Mouse (Mus musculus): ENCODE results near the gene Stxbp1.
"Not testable (repeated sequence)": the region's sequence is repeated elsewhere in the genome, so short reads cannot be mapped to it uniquely, and the experiment has no call there.

The Stxbp1 gene

GRCm38 (mm10) chr2:32874070-32874469, 27.0 kb upstream of the Stxbp1 start:
- no peak for DNase-seq

GRCm38 (mm10) chr2:32870275-32871100, 23.4 kb upstream of the Stxbp1 start:
- DNase-seq: no peak

GRCm38 (mm10) chr2:32869721-32870274, 22.8 kb upstream of the Stxbp1 start:
- peak; percentile 46 to 64 for DNase-seq

GRCm38 (mm10) chr2:32867354-32867753, 20.3 kb upstream of the Stxbp1 start:
- no peak for DNase-seq

GRCm38 (mm10) chr2:32864755-32865154, 17.7 kb upstream of the Stxbp1 start:
- DNase-seq: no peak

- no peak for DNase-seq
These were observed 16.3 kb upstream of the Stxbp1 start for GRCm38 (mm10) chr2:32863317-32863716.

- DNase-seq: no peak
These were observed 13.8 kb upstream of the Stxbp1 start for GRCm38 (mm10) chr2:32860799-32861198.

GRCm38 (mm10) chr2:32859622-32860012, 12.6 kb upstream of the Stxbp1 start:
- no peak for DNase-seq

- DNase-seq: peak; percentile 83 to 84
These were observed 12.1 kb upstream of the Stxbp1 start for GRCm38 (mm10) chr2:32859010-32859621.

- DNase-seq: peak; percentile 88 to 91
These were observed 10.5 kb upstream of the Stxbp1 start for GRCm38 (mm10) chr2:32857584-32857983.

GRCm38 (mm10) chr2:32855790-32856465, 8.9 kb upstream of the Stxbp1 start:
- DNase-seq: no peak

GRCm38 (mm10) chr2:32855046-32855785, 8.2 kb upstream of the Stxbp1 start:
- DNase-seq: no peak

GRCm38 (mm10) chr2:32854206-32854605, 7.2 kb upstream of the Stxbp1 start:
- peak; percentile 98 for DNase-seq

GRCm38 (mm10) chr2:32853716-32854115, 6.7 kb upstream of the Stxbp1 start:
- DNase-seq: not testable (repeated sequence)

GRCm38 (mm10) chr2:32852156-32852555, 5.1 kb upstream of the Stxbp1 start:
- DNase-seq: peak; percentile 74 to 83

- DNase-seq: no peak
These were observed 400 bp upstream of the Stxbp1 start for GRCm38 (mm10) chr2:32847468-32847821.

GRCm38 (mm10) chr2:32846101-32846804, 792 bp downstream of the Stxbp1 start:
- peak; percentile 75 to 80 for DNase-seq

- DNase-seq: no peak
These were observed 1.4 kb downstream of the Stxbp1 start for GRCm38 (mm10) chr2:32845572-32846100.

GRCm38 (mm10) chr2:32842558-32842957, 4.5 kb downstream of the Stxbp1 start:
- DNase-seq: no peak

- no peak for DNase-seq
These were observed 5.9 kb downstream of the Stxbp1 start for GRCm38 (mm10) chr2:32841099-32841498.

- no peak for DNase-seq
These were observed 7.8 kb downstream of the Stxbp1 start for GRCm38 (mm10) chr2:32839261-32839660.

Data from kidney, postnatal 4 days (tissue).